Comparison of ENCODE assay signal across 8 mouse cellular contexts in genomic region chr14:20794589-20794988, GRCm38 (mm10). TPM values are rescaled to one million over a fixed set of nuclear protein-coding genes. Genes with fewer than 3 reads are reported as not detected.
DNase-seq lines count a peak whose midpoint lies in the region; ATAC-seq and TF ChIP-seq lines count a peak whose summit lies in the region.

No protein-coding gene starts in this region.

- no peak for TF ChIP-seq EP300 in ES-Bruce4 (IDR thresholded peaks at IDR 0.05; ENCODE audit: insufficient read depth, low read depth, low read length)

- peaks cover 51% of the 10 kb centered on the region for H3K4me1 ChIP-seq in heart, embryonic 15.5 days (replicated peaks)
- H3K4me1 ChIP-seq in ES-Bruce4 (ENCODE audit: control insufficient read depth, insufficient read depth, low read length) = no peaks in the 10 kb centered on the region
- H3K4me1 ChIP-seq in forebrain, embryonic 16.5 days (replicated peaks; ENCODE audit: control insufficient read depth, insufficient read depth, low read length) = peaks cover 17% of the 10 kb centered on the region

- peaks cover 24% of the 10 kb centered on the region for H3K36me3 ChIP-seq in heart, embryonic 15.5 days
- H3K36me3 ChIP-seq in ES-Bruce4 (ENCODE audit: control insufficient read depth, insufficient read depth, low read length, poor library complexity, severe bottlenecking) (no peaks in the 10 kb centered on the region), macrophage (ENCODE audit: inconsistent target) (peaks cover 16% of the 10 kb centered on the region)
- no peaks in the 10 kb centered on the region for H3K36me3 ChIP-seq in forebrain, embryonic 16.5 days (ENCODE audit: control insufficient read depth, insufficient read depth)

- peak overlapping the region; percentile 94 for H3K4me3 ChIP-seq in heart, embryonic 15.5 days
- H3K4me3 ChIP-seq in ES-Bruce4 (ENCODE audit: low read depth, low read length) (peak overlapping the region; percentile 73), macrophage (ENCODE audit: inconsistent target) (peak overlapping the region; percentile 42)
- H3K4me3 ChIP-seq in forebrain, embryonic 16.5 days (replicated peaks; ENCODE audit: low read length) = peak overlapping the region; percentile 82

- TF ChIP-seq POLR2A in ES-Bruce4 (IDR thresholded peaks at IDR 0.05; ENCODE audit: insufficient read depth, low read length) = no peak

- no peaks in the 10 kb centered on the region for H3K27me3 ChIP-seq in heart, embryonic 15.5 days
- no peaks in the 10 kb centered on the region for H3K27me3 ChIP-seq in ES-Bruce4 (ENCODE audit: control insufficient read depth, insufficient read depth, low read length, poor library complexity, severe bottlenecking)
- H3K27me3 ChIP-seq in forebrain, embryonic 16.5 days (replicated peaks; ENCODE audit: control insufficient read depth, insufficient read depth, low read length) = no peaks in the 10 kb centered on the region

- H3K9me3 ChIP-seq in heart, embryonic 15.5 days (replicated peaks) = no peaks in the 10 kb centered on the region
- no peaks in the 10 kb centered on the region for H3K9me3 ChIP-seq in ES-Bruce4 (replicated peaks; ENCODE audit: control insufficient read depth, insufficient read depth, low read length, poor library complexity, severe bottlenecking)
- no peaks in the 10 kb centered on the region for H3K9me3 ChIP-seq in forebrain, embryonic 16.5 days (ENCODE audit: control insufficient read depth, low read length)

- no peak for TF ChIP-seq CTCF in ES-Bruce4 (IDR thresholded peaks at IDR 0.05; ENCODE audit: low read depth, low read length)

- peak overlapping the region; percentile 91 for H3K9ac ChIP-seq in heart, embryonic 15.5 days
- H3K9ac ChIP-seq in ES-Bruce4 (ENCODE audit: low read depth, poor library complexity, severe bottlenecking) = peak overlapping the region; percentile 98
- H3K9ac ChIP-seq in forebrain, embryonic 16.5 days (replicated peaks; ENCODE audit: low read depth, low read length) = peak overlapping the region; percentile 79

- H3K4me2 ChIP-seq in heart, embryonic 15.5 days = peak overlapping the region; percentile 88
- H3K4me2 ChIP-seq in forebrain, embryonic 16.5 days (ENCODE audit: low read length) = peak overlapping the region; percentile 83

- H3K79me2 ChIP-seq in macrophage (ENCODE audit: inconsistent target) = peaks cover 34% of the 10 kb centered on the region

- 10% methylated on average over 9 of the region's 9 CpGs for WGBS in heart, embryonic 15.5 days
- WGBS in forebrain, embryonic 16.5 days = 10% methylated on average over 9 of the region's 9 CpGs
- 10% methylated on average over 9 of the region's 9 CpGs for WGBS in macrophage (ENCODE audit: missing documents)

- no peak for DNase-seq in heart, postnatal 10 days
- no peak for DNase-seq in adrenal gland, postnatal 10 days
- no peak for DNase-seq in layer of hippocampus, adult 9-11 months
- no peak for DNase-seq in spleen, adult 12 weeks (ENCODE audit: low spot score)

- intact Hi-C loops in heart, postnatal 10 days (cut with DNase I) = no loop called here

- no peak for ATAC-seq in heart, embryonic 15.5 days (replicated peaks; ENCODE audit: insufficient number of reproducible peaks, insufficient read depth, low FRiP score, low read depth)
- ATAC-seq in forebrain, embryonic 16.5 days = no peak

- peak overlapping the region; percentile 92 for H3K27ac ChIP-seq in heart, embryonic 15.5 days
- H3K27ac ChIP-seq in ES-Bruce4 (ENCODE audit: insufficient read depth, low read length) (no peak overlapping the region), macrophage (peak overlapping the region; percentile 19; the same call in 1 of the 2 replicates)
- no peak overlapping the region for H3K27ac ChIP-seq in forebrain, embryonic 16.5 days (ENCODE audit: low read length)

RNA-seq across cellular contexts. Expression of gene Camk2g, which starts 0.7 kb away (rescaled TPM):
- polyA plus RNA-seq in heart, embryonic 15.5 days (2015; fragmentation: Nextera tagmentation; extraction: Ambion mirVana) = 75.7 and 76.8 TPM in 2 replicates
- total RNA-seq in heart, postnatal 10 days (2021) = 10 to 100 TPM; 48.5 to 59.8 TPM
- polyA plus RNA-seq in ES-Bruce4 (2011; ENCODE audit: insufficient read depth, insufficient read length, low read depth, missing spikeins) (30.1 and 33.9 TPM in 2 replicates), macrophage (2018) (12.2 to 24.7 TPM (median 16.2 TPM) in 3 replicates)
- 123 and 127 TPM in 2 replicates for polyA plus RNA-seq in forebrain, embryonic 16.5 days (2015; fragmentation: Nextera tagmentation; extraction: Ambion mirVana)
- 100 to 1,000 TPM in 3 of 26 experiments, 10 to 100 TPM in 23; 14.3 to 109 (median 64.6) TPM for total RNA-seq in macrophage (2018; cell fraction: chromatin; rRNA removed)
- total RNA-seq in macrophage (2018; cell fraction: cytosol; rRNA removed) = 10 to 100 TPM in 19 of 26 experiments, 1 to 10 TPM in 7; 4.5 to 18.4 (median 13.5) TPM
- total RNA-seq in macrophage (2018; cell fraction: nucleus; rRNA removed) = 10 to 100 TPM in 25 of 26 experiments, 1 to 10 TPM in 1; 7.4 to 72.9 (median 29.9) TPM
- total RNA-seq in adrenal gland, postnatal 10 days (2021) = 10 to 100 TPM; 35.1 to 57.4 TPM

RNA-seq across cellular contexts. Expression of gene Plau, which starts 41.9 kb away (rescaled TPM):
- polyA plus RNA-seq in heart, embryonic 15.5 days (2015; fragmentation: Nextera tagmentation; extraction: Ambion mirVana) = 1.4 and 1.9 TPM in 2 replicates
- 1 to 10 TPM; 8.0 to 8.7 TPM for total RNA-seq in heart, postnatal 10 days (2021)
- 4.9 and 5.5 TPM in 2 replicates for polyA plus RNA-seq in ES-Bruce4 (2011; ENCODE audit: insufficient read depth, insufficient read length, low read depth, missing spikeins)
- 0.33 and 0.50 TPM in 2 replicates for polyA plus RNA-seq in forebrain, embryonic 16.5 days (2015; fragmentation: Nextera tagmentation; extraction: Ambion mirVana)
- total RNA-seq in macrophage (2018; cell fraction: chromatin; rRNA removed) = 100 to 1,000 TPM in 7 of 26 experiments, 10 to 100 TPM in 18, 1 to 10 TPM in 1; 9.6 to 345 (median 38.2) TPM
- 100 to 1,000 TPM in 7 of 26 experiments, 10 to 100 TPM in 19; 41.3 to 309 (median 83.1) TPM for total RNA-seq in macrophage (2018; cell fraction: cytosol; rRNA removed)
- total RNA-seq in macrophage (2018; cell fraction: nucleus; rRNA removed) = 100 to 1,000 TPM in 13 of 26 experiments, 10 to 100 TPM in 13; 32.6 to 727 (median 100) TPM
- 44.2 to 693 TPM (median 52.7 TPM) in 3 replicates for polyA plus RNA-seq in macrophage (2018)
- total RNA-seq in adrenal gland, postnatal 10 days (2021) = 10 to 100 TPM; 19.3 to 39.8 TPM

Comparison
In these comparisons a context has a peak if more than half of its experiments do, and no peak if none do; other contexts are left out.
1. H3K27ac ChIP-seq: peak in heart, embryonic 15.5 days (single experiment) and macrophage (single experiment); none in ES-Bruce4 (single experiment) and forebrain, embryonic 16.5 days (single experiment).
2. H3K4me3 ChIP-seq: peak in every context shown above with its lines; median percentile 94 in heart, embryonic 15.5 days; 82 in forebrain, embryonic 16.5 days; 73 in ES-Bruce4; 42 in macrophage.
3. Peak in every context shown above with its lines, with median percentiles within 50 percentile points of each other: H3K9ac ChIP-seq.